Mouse (Mus musculus) midbrain, embryonic 11.5 days (tissue): Measurements from ENCODE around the gene Slc44a1. TPM values are rescaled to one million over a fixed set of nuclear protein-coding genes. Genes with fewer than 3 reads are reported as not detected.

ENCODE experiments used
- ATAC-seq: fragments of 200-750 bp; cut with Nextera tagmentation; 2 replicates; pipeline ENCODE4 v1.8.0; 2017; ENCODE audit warnings: moderate TSS enrichment, moderate library complexity; ENCODE audit not compliant: low FRiP score
- DNase-seq: peaks from one replicate; pipeline ENCODE4 v3.0.0; 2015; ENCODE audit warnings: low spot score; ENCODE audit errors: missing footprints
- H3K27ac ChIP-seq: fragments of 300-500 bp; sonication (generic); 2 replicates; pipeline ENCODE4 v1.5.1; 2014; ENCODE audit warnings: low read depth, low read length
- H3K27me3 ChIP-seq: fragments of 300-500 bp; sonication (generic); 2 replicates; pipeline ENCODE4 v1.6.1; 2014; ENCODE audit warnings: mild to moderate bottlenecking, low read length, moderate library complexity, mixed read lengths; ENCODE audit not compliant: control insufficient read depth, insufficient read depth
- H3K36me3 ChIP-seq: fragments of 300-500 bp; sonication (generic); 2 replicates; pipeline ENCODE4 v1.6.1; 2014; ENCODE audit warnings: mild to moderate bottlenecking, low read length, moderate library complexity, mixed read lengths; ENCODE audit not compliant: control insufficient read depth, insufficient read depth
- H3K4me1 ChIP-seq: fragments of 300-500 bp; sonication (generic); 2 replicates; pipeline ENCODE4 v1.6.1; 2014; ENCODE audit warnings: low read length; ENCODE audit not compliant: control insufficient read depth, insufficient read depth
- H3K4me2 ChIP-seq: fragments of 300-500 bp; sonication (generic); 2 replicates; pipeline ENCODE4 v1.6.1; 2014; ENCODE audit warnings: mild to moderate bottlenecking, moderate library complexity
- H3K4me3 ChIP-seq: fragments of 300-500 bp; sonication (generic); 2 replicates; pipeline ENCODE4 v1.5.1; 2014; ENCODE audit warnings: low read depth, low read length
- H3K9ac ChIP-seq: fragments of 300-500 bp; sonication (generic); 2 replicates; pipeline ENCODE4 v1.6.1; 2014; ENCODE audit warnings: low read length
- H3K9me3 ChIP-seq: fragments of 300-500 bp; sonication (generic); 2 replicates; pipeline ENCODE4 v1.6.1; 2016; ENCODE audit warnings: low read length; ENCODE audit not compliant: control insufficient read depth
- WGBS: fragments of 180-500 bp; shearing (Covaris S2); extraction: QIAGEN DNeasy Blood & Tissue Kit; methylation state at CpG from one replicate; pipeline ENCODE4 v1.1.7; 2014; 5-methylcytosine and 5-hydroxymethylcytosine counted together
- polyA plus RNA-seq: library from polyadenylated mRNA; unstranded; fragments of >200 nt; fragmentation: Nextera tagmentation; extraction: Ambion mirVana; gene quantifications from 2 replicates; pipeline ENCODE4 v1.2.1, GENCODE M21; 2014

The Slc44a1 gene
- polyA plus RNA-seq, 1 experiment from 2014 or later = 16.8 TPM

DNA sequence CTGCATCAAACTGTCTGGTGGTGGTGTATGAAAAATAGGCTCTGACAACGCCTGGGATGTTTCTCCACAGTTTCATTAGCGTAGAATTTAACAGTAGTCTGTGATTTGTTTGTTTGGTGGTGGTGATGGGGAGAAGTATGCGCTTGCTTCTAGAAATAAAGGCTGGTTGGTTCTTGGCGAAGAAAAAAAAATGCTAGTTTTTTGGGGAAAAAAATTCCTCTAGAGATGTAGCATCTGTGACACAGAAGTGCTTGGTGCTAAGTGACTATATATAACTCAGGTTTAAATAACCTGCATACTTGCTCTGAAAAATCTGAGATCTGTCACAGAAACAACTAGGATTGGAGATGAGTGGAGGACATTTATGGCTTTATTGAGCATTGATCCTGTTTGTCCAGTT lies 1.5 kb downstream of the Slc44a1 start:
- ATAC-seq = no peak
- H3K27me3 ChIP-seq = peaks cover 10% of the 10 kb centered on the region
- no peaks in the 10 kb centered on the region for H3K9me3 ChIP-seq
- H3K4me3 ChIP-seq = 0 out of 2 replicates have a peak overlapping the region, but pooled peaks have one; percentile 82
- WGBS = 31% methylated on average over 4 of the region's 4 CpGs
- H3K9ac ChIP-seq = no peak overlapping the region
- H3K4me1 ChIP-seq = peaks cover 15% of the 10 kb centered on the region
- H3K4me2 ChIP-seq = peak overlapping the region; percentile 100
- no peaks in the 10 kb centered on the region for H3K36me3 ChIP-seq
- peak; percentile 85 for DNase-seq
- no peak overlapping the region for H3K27ac ChIP-seq

DNA sequence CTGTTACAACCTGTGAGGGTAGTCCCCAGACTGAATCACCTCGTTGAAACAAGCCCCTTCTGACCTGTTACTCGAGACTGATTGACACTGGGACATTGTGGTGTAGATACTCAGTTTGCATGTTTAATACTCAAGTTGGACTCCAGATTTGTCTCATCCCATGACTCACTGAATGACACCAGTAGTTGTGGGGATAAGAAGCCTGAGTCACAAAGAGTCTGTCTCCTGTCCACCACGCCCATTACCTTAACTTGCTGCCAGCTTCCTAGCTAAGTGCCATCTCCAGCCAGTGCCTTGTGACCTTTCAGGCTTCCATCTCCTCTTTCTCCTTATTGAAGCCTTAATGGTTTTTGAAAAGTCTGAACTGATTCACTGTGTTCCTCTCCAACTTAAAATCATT lies 6.0 kb downstream of the Slc44a1 start:
- ATAC-seq (no peak), DNase-seq (no peak)
- Histone ChIP-seq H3K27me3 (peaks cover 8% of the 10 kb centered on the region), H3K4me3 (no peak overlapping the region), H3K4me2 (no peak overlapping the region), H3K36me3 (no peaks in the 10 kb centered on the region), H3K27ac (no peak overlapping the region), H3K9me3 (no peaks in the 10 kb centered on the region), H3K4me1 (peaks cover 7% of the 10 kb centered on the region; the same call in 1 of the 2 replicates), H3K9ac (no peak overlapping the region)
- 80% methylated on average over 3 of the region's 3 CpGs for WGBS

DNA sequence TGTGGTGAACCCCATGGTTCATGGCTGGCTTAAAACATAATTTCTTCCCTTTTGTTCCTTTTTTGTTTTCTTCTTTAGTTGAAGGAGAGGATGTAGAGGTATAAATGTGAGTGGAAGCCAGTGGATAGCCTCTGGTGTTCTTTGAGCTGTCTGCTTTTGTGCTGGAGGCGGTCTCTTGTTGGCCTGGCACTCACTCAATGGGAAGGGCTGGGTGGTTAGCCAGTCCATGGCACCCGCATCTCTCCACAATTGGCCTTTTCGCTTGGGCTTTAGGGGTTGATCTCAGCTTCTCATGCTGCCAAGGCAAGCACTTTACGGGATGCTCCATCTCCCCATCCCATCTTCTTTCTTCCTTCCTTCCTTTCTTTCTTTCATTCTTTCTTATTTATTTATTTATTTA lies 7.6 kb downstream of the Slc44a1 start:
- no peak overlapping the region for H3K27ac ChIP-seq
- DNase-seq (no peak), ATAC-seq (no peak)
- 90% methylated on average over 4 of the region's 4 CpGs for WGBS
- H3K9ac ChIP-seq = no peak overlapping the region
- no peak overlapping the region for H3K4me3 ChIP-seq
- H3K27me3 ChIP-seq = no peaks in the 10 kb centered on the region; the same call in 1 of the 2 replicates
- H3K9me3 ChIP-seq = no peaks in the 10 kb centered on the region
- H3K36me3 ChIP-seq = no peaks in the 10 kb centered on the region
- no peak overlapping the region for H3K4me2 ChIP-seq
- no peaks in the 10 kb centered on the region for H3K4me1 ChIP-seq

DNA sequence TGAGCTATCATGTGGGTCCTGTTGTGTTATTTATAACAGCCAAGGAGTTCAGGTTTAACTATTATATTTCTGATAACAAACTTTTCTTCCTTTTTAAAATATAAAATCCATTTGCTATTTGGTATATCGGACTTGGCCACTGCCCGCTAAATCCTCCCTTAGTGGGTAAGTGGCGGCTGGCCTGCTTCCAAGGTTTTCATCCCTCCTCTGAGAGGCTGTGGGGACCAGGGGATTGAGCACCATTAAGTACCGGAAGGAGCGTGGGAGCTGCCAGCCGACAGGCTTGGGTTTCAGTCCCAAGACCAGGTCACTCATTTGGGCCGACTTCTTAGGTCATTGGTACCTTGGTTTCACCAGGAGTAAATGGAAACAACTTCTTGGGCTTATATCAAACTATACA lies 10.5 kb downstream of the Slc44a1 start:
- 90% methylated on average over 7 of the region's 7 CpGs for WGBS
- no peak overlapping the region for H3K27ac ChIP-seq
- no peaks in the 10 kb centered on the region for H3K9me3 ChIP-seq
- H3K4me1 ChIP-seq = peaks cover 3% of the 10 kb centered on the region; the same call in 1 of the 2 replicates
- DNase-seq = no peak
- no peaks in the 10 kb centered on the region for H3K27me3 ChIP-seq
- no peak overlapping the region for H3K4me3 ChIP-seq
- H3K36me3 ChIP-seq = no peaks in the 10 kb centered on the region
- no peak for ATAC-seq
- H3K9ac ChIP-seq = no peak overlapping the region
- no peak overlapping the region for H3K4me2 ChIP-seq

DNA sequence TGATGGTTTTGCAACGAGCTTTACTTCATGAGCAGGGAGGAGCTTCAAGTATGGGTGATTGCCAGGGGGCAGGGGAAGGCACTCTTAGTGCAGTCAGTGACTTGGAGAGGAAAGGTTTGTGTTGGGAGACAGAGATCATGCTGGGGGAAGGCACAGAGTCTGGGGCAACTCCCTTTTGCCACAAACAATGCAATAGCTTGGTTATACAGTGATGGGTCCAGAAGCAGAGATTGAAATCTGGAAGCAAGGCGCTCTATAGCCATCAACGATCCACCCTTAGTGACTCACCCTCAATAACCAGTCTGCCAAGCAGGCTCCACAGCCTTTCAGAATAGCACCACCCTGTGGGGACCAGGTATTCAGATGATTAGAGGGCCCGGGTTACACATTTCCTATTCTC lies 11.7 kb downstream of the Slc44a1 start:
- H3K27me3 ChIP-seq = no peaks in the 10 kb centered on the region
- no peak overlapping the region for H3K4me2 ChIP-seq
- no peak for ATAC-seq
- peaks cover 3% of the 10 kb centered on the region; the same call in 1 of the 2 replicates for H3K4me1 ChIP-seq
- H3K27ac ChIP-seq = no peak overlapping the region
- no peaks in the 10 kb centered on the region for H3K9me3 ChIP-seq
- no peak overlapping the region for H3K9ac ChIP-seq
- no peak overlapping the region for H3K4me3 ChIP-seq
- no peak for DNase-seq
- 76% methylated on average over 4 of the region's 4 CpGs for WGBS
- no peaks in the 10 kb centered on the region for H3K36me3 ChIP-seq

DNA sequence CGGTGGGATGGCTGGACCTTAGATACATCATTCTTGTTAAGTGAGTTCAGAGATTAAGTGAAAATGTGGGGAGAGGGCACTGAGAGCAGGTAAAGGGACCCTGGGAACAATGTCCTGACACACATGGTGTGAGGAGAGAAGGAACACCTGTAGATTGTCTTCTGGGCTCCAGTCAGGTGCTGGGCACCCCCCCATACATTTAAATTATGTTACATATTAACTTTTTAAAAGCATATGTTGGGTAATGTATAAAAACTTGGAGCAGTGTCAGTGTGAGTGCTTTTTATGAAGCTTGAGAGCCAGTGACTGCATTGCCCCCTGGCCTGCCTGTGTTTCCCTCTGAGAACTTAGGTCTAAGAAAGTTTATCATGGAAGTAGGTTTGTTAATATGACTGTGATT lies 12.2 kb downstream of the Slc44a1 start:
- no peak for ATAC-seq
- WGBS = 91% methylated on average over 1 of the region's 1 CpGs
- no peaks in the 10 kb centered on the region for H3K36me3 ChIP-seq

DNA sequence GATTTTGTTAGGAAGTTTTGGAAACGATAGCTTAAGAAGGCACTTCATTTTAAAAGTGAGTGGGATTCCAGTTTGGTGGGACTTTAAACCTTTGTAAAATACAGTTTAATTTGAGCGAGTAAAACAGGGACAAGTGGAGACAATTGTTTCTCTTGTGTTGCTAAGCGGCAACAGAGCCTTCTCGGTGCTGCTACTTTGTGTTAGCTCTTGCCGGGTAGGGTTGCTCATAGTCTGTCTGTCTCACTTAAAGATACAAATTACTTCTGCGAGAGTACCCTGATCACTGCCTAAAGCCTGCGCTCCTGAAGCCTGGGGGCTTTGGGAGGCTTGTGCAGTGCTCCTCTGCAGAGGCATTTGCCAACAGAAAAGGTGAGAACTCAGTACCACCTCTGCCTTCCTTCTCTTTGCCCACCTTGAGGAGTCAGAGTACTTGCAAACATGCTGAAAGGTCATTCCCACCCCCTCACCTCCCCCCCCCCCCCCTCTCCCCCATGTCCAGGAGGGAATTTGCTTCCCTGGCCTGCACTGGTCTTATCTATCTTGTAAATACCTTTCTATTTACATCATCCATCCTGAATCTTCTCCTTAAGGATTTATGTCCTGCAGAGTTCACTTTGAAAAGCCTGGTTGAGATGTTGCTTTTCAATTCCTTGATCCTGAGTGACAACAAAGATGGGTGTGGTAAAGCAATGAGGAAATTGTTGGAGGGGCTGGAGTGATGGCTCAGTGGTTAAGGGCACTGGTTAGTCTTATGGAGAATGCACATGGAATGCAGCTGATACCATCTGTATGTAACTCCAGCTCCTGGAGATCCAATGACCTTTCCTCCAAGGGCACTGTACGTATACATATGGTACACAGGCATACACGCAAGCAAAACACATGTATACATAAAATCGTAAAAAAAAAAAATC lies 13.0 kb downstream of the Slc44a1 start:
- no peak overlapping the region for H3K27ac ChIP-seq
- WGBS = 57% methylated on average over 10 of the region's 10 CpGs

More for the DNA sequence above, 12.2 kb downstream of the Slc44a1 start:
- no peaks in the 10 kb centered on the region for H3K27me3 ChIP-seq
- H3K9ac ChIP-seq = no peak overlapping the region
- no peak overlapping the region for H3K27ac ChIP-seq
- H3K4me1 ChIP-seq = peaks cover 3% of the 10 kb centered on the region; the same call in 1 of the 2 replicates
- no peak overlapping the region for H3K4me3 ChIP-seq
- no peak for DNase-seq
- no peak overlapping the region for H3K4me2 ChIP-seq
- H3K9me3 ChIP-seq = no peaks in the 10 kb centered on the region

DNA sequence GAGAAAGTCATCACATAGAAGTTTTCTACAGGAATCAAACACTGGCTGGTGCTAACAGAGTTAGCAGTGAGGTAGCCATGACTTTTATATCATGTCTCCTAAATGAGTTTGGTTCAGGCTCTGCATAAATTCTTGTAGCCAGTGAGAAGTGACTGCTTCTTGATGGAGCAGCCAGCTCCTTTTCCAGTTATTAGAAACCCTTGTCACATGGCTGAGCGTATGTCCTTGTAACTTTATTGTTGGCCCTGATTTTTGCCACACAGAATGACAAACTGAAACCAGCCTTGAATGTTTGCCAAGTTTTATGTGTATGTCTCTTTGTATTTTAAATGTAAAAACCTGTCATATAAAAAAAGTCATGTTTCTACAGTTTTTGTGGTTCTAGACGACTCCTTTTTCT lies 15.7 kb downstream of the Slc44a1 start:
- no peak for ATAC-seq
- 93% methylated on average over 2 of the region's 2 CpGs for WGBS
- no peak overlapping the region for H3K27ac ChIP-seq

More for the DNA sequence above, 13.0 kb downstream of the Slc44a1 start:
- Histone ChIP-seq H3K27me3 (no peaks in the 10 kb centered on the region), H3K9me3 (no peaks in the 10 kb centered on the region), H3K36me3 (no peaks in the 10 kb centered on the region), H3K4me1 (peaks cover 3% of the 10 kb centered on the region; the same call in 1 of the 2 replicates), H3K4me2 (no peak overlapping the region), H3K4me3 (no peak overlapping the region), H3K9ac (no peak overlapping the region)
- ATAC-seq (no peak), DNase-seq (no peak)

DNA sequence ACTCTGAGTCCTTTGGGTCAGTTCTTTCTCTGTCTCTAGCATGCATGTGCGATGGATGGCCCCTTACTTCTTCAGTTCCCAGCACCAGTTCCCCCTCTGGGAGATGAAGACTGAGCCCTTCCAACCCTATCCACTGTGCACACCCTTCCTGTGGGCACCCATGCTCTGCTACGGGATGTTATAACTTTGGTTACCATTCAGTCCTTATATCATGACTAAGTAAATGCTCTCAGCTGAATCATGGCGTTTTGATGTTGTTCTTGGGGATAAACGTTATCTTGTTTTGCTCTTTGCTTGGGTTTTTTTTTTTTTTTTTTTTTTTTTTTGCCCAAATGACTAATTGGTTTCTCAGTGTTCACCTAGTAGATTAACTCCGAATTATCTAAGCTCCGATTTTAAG lies 16.4 kb downstream of the Slc44a1 start:
- DNase-seq (no peak), ATAC-seq (no peak)
- Histone ChIP-seq H3K9ac (no peak overlapping the region), H3K27me3 (no peaks in the 10 kb centered on the region), H3K9me3 (no peaks in the 10 kb centered on the region), H3K36me3 (no peaks in the 10 kb centered on the region), H3K27ac (no peak overlapping the region), H3K4me1 (peaks cover 3% of the 10 kb centered on the region; the same call in 1 of the 2 replicates), H3K4me3 (no peak overlapping the region), H3K4me2 (no peak overlapping the region)
- 89% methylated on average over 6 of the region's 6 CpGs for WGBS

More for the DNA sequence above, 15.7 kb downstream of the Slc44a1 start:
- peaks cover 3% of the 10 kb centered on the region; the same call in 1 of the 2 replicates for H3K4me1 ChIP-seq
- H3K36me3 ChIP-seq = no peaks in the 10 kb centered on the region
- H3K27me3 ChIP-seq = no peaks in the 10 kb centered on the region
- H3K4me2 ChIP-seq = no peak overlapping the region
- DNase-seq = no peak
- H3K4me3 ChIP-seq = no peak overlapping the region
- no peak overlapping the region for H3K9ac ChIP-seq
- H3K9me3 ChIP-seq = no peaks in the 10 kb centered on the region
